Mouse (Mus musculus) right cerebral cortex, postnatal 25 days (tissue): ENCODE data around the gene Slc15a1.
"Not testable (repeated sequence)": the region's sequence is repeated elsewhere in the genome, so short reads cannot be mapped to it uniquely, and the experiment has no call there.

Source experiments
- DNase-seq: peaks from one replicate; pipeline ENCODE4 v3.0.0; 2022

Slc15a1 gene

DNA sequence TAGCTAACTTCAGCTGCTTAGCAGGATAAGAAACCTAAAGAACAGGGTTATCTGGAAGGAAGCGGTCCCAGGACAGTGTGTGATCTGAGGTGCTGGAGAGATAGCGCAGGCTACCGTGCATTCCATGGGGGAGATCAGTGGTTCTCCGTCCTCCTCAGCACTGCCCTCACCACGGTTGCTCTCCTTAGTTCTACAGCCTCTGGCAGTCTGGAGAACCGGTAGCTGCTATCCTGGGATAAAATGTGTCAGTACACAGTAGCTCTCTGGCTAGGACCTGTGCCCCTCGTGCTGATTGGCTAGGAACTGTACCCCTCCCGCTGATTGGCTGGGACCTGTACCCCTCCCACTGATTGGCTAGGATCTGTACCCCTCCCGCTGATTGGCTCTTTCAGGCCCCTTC lies 58.1 kb downstream of the Slc15a1 start:
- no peak for DNase-seq

DNA sequence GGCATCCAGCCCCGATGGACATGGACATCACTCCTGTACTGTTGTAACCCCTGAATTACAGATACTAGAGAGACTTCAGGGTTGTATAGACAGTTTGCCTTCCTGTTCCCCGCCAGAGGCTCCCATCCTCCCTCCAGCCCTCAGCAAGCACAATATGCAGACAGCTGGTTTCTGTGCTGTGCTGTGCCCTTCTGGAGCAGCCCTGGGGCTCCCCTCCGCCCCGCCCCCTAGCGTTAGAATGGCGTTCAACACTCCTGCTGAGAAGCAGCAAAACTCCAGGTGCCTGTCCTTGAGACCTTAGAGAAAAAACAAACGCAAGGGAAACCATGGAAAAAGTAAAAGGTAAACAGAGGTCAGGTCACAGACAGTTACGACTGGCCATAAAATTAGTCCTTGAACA lies 59.9 kb downstream of the Slc15a1 start:
- DNase-seq: peak; percentile 11

DNA sequence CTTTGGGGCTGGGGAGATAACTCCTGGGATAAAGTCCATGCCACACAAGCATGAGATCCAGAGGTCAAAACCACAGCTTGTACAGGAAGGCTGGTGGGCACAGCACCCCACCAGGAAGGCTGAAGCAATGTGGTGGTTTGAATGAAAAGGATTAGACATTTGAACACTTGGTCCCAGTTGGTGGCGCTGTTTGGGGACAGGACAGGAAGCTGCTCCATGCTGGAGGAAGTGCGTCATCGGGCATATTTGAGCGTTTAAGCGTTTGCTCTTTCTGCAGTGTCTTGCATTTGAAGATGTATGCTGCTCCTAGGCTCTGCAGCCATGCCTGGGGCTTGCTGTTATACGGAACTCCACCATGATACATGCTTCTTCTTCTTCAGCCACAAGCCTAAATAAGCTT lies 64.2 kb downstream of the Slc15a1 start:
- no peak for DNase-seq

DNA sequence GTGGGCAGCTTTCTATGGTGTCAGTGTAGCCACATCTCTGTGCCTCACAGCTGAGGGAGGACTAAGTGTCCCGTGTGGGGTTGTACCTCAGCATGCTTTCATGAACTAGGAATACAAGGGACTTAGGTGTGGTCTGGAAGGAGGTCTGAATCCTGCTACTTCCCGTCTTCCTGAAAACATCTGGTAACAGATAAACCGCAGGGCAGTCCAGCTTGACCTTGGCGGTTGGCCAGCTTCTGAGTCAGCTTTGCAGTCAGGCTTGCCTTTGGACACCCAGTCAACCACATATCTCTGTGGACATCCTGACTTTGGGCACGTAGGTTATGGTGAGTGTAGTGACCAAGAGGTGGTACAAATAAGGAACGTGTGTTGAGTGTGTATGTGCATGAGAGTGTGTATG lies 68.0 kb downstream of the Slc15a1 start:
- DNase-seq: no peak

DNA sequence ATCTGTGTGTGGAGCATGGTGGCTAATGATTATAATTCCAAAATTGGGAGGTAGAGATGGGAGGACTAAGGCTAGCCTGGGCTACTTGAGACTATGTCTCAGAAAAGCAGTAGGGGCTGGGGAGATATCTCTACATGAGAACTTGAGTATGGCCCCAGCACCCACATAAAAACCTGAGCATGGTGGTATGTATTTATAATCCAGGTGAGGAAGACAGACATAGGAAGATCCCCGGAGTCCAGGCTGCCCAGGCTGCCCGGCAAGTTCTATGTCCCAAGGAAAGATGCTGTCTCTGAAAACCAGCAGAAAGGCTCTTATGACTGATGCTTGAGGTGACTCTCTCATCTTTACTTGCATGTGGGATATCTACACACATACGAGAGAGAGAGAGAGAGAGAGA lies 68.6 kb downstream of the Slc15a1 start:
- no peak for DNase-seq

DNA sequence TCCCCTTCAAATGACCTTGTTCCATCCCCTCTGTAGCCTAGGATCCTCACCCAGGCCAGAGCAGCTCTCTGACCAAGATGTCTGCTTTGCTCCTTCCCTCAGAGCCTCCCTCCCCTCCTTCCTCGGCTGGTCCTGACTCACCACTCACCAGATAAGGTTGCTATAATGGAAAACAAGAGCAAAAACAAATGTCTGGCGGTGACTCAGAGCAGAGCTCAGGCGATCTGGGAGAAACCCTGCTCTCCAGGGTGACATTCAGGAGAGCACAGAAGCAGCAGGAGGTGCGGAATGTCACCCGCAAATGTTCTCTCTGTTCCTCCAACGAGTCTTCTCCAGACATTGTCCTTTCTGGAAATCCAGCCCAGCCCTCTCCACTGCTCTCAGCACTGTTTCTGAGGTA lies 69.3 kb downstream of the Slc15a1 start:
- no peak for DNase-seq

DNA sequence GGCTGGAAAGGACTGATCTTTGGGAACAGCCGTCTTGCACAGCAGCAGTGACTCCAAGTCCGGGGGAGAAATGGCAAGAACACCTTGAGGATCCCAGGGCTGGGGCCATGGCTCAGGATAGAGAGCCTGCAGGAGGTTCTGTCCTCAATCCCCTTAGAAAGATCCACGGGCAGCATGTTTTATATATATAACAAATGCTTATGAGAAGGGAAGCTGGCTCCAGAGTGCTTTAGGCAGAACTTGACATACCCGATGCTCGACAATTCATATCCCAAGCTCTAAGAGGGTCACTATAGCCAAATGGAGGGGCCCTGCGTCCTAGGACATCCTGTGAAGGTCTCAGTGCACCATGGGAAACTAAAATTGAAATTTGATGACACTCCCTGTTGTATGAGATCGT lies 73.8 kb downstream of the Slc15a1 start:
- DNase-seq: no peak

DNA sequence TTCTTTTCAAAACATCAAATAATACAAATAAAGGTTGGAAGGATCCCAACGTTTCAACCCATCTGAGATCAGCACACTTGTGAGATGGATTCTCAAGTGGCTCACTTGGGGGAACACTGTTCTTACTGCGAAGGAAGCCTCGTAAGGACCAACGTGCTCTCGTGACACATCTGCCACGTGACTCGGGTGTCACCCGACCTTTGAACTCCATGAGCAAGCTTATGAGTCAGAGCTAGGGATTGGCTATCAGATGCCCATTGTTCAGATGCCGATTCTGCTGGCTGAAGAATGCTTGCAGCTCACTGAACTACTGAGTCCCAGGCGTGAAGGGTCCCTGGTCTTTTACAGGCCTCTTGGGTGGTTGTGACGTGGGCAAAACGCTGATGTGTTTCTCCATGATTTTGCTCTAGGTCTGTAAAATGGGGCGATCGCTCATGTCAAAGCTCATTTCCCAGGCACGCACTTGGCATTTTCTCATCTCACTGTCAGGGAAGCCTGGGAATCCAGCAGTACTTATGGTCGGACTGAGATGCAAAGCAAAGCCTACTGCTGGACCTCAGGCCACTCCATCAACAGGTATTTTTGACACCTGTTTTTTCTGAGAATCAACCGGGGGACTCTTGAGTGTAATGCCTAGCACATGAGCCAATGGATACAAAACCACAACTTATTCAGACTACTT lies 75.1 kb downstream of the Slc15a1 start:
- no peak for DNase-seq

DNA sequence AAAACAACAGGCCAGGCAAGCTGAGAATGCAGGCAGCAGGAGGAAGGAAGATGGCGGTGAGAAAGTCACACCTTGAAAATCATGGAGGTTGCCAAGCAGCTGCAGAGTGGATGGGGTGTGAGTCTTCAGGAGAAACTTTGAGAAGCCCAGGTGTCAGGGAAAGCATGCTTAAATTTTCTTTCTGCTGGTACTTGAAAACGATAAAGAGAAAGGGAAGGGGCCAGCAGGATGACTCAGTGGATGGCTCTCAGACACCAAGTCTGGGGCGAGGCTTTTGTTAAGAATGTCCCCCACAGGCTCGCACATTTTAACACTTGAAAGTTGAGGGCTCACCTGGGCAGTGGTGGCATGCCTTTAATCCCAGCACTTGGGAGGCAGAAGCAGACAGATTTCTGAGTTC lies 76.9 kb downstream of the Slc15a1 start:
- DNase-seq: no peak

DNA sequence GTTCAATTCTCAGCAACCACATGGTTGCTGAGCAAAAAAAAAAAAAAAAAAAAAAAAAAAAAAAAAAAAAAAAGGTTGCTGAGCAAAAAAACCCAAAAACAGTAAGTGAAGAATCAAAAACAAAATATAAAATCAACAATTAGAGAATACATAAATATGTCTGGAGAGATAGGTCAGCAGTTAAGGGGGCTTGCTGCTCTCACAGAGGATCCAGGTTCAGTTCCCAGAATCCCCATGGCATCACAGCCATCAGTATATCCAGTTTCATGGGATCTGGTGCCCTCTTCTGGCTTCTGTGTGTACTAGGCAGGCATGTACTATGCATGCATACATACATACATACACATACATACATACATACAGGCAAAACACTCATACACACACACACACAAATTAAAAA lies 78.3 kb downstream of the Slc15a1 start:
- no peak for DNase-seq

DNA sequence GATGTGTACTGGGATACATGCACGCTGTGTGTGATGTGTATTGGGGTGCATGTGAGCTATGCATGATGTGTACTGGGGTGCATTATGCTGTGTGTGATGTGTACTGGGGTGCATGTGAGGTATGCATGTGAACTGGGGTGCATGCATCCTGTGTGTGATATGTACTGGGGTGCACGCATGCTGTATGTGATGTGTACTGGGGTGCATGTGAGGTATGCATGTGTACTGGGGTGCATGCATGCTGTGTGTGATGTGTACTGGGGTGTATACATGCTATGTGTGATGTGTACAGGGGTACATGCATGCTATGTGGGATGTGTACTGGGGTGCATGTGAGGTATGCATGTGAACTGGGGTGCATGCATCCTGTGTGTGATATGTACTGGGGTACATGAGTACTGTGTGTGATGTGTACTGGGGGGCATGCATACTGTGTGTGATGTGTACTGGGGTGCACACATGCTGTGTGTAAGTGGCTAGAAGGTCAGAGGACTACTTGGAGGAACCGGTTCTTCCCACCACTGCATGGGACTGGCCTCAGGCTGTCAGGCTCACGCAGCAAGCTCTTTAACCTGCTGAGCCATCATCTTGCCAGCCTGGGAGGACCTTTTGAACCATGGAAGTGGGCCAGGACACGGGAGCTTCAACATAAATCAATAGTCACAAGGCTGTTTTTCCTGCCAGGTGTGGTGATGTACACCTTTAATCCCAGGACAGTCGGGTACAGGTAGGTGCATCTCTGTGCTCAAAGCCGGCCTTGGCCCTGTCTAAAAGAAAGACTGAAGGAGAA lies 79.9 kb downstream of the Slc15a1 start:
- DNase-seq: no peak

DNA sequence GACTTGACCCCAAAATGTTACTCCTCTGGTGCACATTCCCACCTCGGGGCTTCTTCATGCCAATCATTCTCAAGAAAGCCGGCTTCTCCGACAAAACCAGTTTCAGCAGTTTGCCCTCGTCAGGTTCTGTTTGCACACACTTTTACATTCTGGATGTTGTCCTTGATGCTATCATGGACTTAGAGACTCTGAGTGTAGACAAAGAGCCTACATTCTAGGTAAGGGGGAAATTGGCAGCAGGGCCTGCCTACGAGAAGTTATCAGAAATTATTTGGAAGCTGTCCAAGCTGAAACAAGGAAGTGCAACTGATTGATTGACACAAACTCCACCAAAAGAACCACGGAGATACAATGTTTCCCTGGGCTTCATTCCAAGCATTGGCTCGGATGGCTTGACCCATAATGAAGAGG lies 81.7 kb downstream of the Slc15a1 start:
- DNase-seq: no peak

DNA sequence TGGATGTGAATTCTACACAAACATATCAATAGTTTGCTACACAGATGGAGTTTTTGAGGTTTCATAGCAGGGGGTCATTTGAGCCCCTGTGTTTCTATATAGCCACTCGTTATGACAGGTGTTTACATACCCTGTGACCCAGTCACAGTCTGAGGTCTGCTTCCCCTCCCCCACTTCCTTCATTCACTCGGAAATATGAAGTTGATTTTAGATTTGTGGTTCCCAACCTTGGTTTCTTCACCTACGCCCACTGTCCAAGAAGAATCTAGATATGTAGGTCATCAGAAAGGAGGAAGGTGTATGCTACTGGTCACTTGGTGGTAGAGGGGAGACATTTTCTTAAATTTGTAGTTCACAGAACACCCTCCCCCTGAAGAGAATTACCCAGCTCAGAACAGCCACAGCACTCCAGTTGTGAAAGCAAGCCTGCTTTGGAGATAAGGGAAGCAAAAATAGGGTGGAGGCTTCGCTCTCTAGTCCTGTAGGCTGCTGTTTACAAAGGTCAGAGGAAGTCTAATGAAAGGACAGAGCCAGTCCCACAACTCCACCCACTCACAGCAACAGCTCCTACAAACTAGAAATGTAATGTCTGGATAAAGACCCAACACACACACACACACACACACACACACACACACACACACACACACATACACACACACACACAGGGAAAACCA lies 82.2 kb downstream of the Slc15a1 start:
- DNase-seq: no peak

DNA sequence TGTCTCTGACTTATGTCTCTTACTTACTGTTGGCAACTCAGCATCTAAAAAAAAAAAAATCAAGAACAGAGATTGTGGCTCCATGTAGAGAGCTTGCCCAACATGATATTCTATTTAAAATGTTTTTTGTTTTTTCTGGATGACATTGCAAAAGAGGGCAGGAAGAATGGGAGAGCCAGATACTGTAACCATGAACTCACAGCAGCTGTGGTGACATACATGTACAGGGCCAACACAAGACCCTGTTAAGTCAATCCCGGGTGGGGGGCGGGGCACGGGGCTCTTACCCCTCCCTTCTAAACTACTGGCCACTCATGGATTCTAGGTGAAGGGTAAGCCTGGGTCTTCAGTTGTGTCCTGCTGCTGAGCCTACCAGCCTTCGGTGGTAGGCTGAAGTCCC lies 83.1 kb downstream of the Slc15a1 start:
- DNase-seq: no peak

DNA sequence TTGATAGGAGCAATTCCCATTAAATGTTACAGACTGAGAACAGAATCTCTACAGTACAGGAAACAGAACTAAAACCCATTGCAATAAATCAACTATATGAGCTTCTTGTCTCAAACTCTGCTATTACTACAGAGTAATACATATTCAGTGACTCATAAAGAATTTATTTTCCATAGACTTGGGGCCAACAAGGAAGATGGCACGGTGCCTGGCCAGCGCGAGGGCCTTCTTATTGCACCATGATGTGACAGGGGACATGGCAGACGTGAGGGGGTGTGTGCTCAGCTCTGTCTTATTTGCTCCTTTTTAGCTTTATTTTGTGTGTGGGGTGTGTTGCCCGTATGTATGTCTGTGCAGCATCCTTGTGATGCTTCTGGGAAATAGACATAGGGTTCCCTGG lies 87.5 kb downstream of the Slc15a1 start:
- DNase-seq: no peak

DNA sequence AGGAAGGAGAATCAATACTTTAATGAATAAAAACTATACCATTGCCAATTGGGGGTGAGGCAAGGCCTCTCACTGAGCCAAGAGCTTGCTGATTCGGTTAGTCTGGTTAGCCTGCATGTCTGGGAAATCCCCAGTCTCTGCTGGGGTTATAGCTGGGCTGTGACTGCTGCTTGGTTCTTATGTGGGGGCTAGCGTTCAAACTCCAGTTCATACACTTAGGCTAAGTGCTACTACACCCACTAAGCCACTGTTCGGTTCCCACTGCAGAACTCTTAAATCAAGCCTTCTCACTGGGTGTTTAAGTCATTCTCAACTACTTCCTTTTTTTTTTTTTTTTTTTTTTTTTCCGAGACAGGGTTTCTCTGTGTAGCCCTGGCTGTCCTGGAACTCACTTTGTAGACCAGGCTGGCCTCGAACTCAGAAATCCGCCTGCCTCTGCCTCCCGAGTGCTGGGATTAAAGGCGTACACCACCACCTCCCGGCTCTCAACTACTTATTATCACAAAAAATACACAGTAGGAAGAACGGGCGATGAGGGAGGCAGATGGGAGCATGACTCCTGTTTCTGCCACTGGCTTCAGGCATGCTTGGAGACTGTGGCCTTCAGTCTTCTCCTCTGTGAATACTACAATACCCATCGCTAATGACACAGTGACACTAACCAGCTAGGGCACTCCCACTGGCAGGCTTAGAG lies 88.3 kb downstream of the Slc15a1 start:
- DNase-seq: no peak

DNA sequence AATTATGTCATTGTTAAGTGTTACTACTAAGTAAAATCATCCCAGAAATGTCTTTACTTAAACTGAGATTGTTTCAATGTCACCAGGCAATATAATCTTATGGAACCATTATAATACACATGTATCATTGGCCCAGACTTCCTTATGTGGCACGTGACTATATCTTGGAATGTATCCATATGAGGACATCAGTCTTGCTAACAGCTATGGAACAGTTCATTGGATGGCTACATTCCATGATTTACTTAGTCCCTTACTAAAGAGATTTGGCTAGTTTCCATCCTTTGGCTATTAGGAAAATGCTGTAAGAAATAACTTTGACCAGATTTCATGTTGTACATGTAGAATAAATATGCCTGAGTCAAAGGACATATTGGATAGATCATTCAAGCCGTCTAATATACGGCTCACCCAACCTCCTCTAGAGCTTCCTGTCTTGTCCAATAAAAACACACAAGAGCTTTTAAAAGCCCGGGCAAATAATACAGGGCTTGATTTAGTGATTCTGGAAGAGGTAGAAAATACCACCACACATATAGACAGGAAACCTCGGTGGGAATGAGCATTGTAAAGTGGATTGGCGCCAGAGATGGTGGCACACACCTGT lies 90.3 kb downstream of the Slc15a1 start:
- DNase-seq: no peak

DNA sequence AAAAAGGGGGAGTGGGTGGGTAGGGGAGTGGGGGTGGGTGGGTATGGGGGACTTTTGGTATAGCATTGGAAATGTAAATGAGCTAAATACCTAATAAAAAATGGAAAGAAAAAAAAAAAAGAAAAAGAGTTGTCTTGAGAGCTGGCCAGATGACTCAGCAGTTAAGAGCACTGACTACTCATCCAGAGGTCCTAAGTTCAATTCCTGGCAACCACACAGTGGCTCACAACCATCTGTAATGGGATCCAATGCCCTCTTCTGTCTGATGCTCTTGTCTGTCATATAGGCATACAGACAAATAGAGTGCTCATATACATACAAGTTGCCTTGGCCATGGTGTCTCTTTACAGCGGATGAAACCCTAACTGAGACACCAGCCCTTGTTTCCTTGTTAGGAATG lies 91.3 kb downstream of the Slc15a1 start:
- DNase-seq: not testable (repeated sequence)
